Mouse (Mus musculus) cerebellum, adult 2 months (tissue): ENCODE data around the gene Rcc2.

ENCODE experiments used
- CTCF ChIP-seq: fragments of 200-500 bp; IDR thresholded peaks from 2 replicates; pipeline ENCODE4 v1.5.1; 2011; ENCODE audit warnings: low read depth, mild to moderate bottlenecking, control low read depth, low read length, moderate library complexity, borderline replicate concordance; ENCODE audit not compliant: insufficient read depth
- POLR2A ChIP-seq: fragments of 200-500 bp; IDR thresholded peaks from 2 replicates; pipeline ENCODE4 v1.6.1; 2011; ENCODE audit warnings: low read length, control low read depth, borderline replicate concordance; ENCODE audit not compliant: insufficient read depth

DNA sequence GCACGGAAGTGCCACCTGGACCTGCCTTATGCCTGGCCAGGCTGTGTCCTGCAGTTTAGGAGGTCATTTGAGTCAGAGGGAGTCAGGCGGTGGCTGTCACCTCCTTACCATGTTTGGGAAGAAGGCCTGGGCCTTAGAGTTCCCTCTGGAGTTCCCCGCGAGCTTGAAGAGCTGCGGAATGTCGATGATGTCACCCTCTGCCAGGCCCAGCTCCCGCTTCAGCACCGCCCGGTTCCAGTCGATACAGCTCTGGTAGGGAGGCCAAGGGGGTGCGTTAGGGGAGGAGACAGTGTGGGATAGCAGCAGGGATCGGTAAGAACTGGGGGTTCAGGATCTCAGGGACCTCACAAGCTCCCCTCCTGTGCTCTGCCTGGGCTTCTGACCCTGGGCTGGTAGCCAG, 47.6 kb downstream of the Rcc2 start:
- TF ChIP-seq CTCF: no peak
- TF ChIP-seq POLR2A: no peak
